Mouse (Mus musculus) G1E-ER4 (cell line): ENCODE measurements around the gene Mbnl2. TPM values are rescaled to one million over a fixed set of nuclear protein-coding genes. Genes with fewer than 3 reads are reported as not detected.

Source experiments
- GATA1 ChIP-seq: IDR thresholded peaks from one replicate; pipeline ENCODE4 v1.8.0; 2012; ENCODE audit warnings: low read length, inconsistent platforms
- polyA plus RNA-seq: library from polyadenylated mRNA; stranded (reverse); fragments of >175 nt; gene quantifications from 2 replicates; pipeline ENCODE4 v1.2.3, GENCODE M21; 2012

The Mbnl2 gene
- polyA plus RNA-seq, 1 experiment, result 35.2 TPM

DNA sequence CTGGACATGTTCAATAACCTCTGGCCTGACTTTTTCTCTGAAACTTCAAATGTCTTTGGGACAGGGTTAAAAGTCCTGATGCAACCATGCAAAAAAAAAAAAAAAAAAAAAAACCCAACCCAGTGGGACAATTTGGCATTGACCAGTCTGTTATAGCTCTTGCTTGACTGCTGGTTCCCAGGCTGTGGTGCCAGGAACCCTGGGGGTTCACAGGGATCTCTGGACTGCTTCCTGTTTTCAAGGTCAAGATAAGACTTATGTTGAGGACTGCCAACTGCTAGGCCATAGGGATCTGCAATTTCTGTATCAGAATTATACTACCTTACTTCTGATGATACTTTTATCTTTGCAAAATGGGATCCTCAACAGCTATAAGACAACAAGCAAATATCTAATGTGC lies 9.6 kb upstream of the Mbnl2 start:
- TF ChIP-seq GATA1, result no peak

DNA sequence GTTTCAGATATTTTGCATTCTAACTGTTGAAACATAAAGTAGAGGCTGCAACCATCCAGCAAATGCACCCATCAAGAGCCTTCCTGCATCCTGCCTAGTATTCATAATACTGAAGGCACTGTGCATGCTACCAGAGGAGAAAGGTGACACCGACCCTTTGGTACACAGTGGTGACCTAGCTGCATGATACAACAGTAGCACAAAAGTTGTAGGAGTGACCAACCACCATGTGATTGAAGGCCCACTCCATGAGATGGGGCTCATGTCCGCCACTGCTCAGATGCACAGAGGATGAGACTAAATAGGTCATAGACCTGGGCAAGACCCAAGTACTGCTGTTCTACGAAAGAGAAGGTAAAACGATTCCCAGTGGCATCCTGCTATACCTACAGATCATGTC lies 8.3 kb upstream of the Mbnl2 start:
- TF ChIP-seq GATA1, result no peak

DNA sequence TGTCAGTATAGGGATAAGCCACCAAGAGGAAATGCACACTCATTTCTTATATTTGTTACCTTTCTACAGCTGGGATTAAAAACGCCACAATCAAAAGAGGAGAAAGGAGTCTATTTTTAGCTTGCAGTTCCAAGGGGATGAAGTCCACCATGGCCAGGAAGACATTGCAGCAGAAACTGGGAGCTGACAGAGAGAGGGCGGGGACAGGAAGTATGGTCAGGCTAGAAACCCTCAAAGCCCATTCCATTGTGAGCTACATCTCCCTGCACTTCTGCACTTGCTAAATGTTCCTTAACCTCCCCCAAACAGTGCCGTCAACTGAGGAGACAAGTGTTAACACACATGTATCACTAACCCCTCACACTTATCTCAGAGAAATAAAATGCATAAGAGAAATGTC lies 5.4 kb upstream of the Mbnl2 start:
- TF ChIP-seq GATA1, result no peak

DNA sequence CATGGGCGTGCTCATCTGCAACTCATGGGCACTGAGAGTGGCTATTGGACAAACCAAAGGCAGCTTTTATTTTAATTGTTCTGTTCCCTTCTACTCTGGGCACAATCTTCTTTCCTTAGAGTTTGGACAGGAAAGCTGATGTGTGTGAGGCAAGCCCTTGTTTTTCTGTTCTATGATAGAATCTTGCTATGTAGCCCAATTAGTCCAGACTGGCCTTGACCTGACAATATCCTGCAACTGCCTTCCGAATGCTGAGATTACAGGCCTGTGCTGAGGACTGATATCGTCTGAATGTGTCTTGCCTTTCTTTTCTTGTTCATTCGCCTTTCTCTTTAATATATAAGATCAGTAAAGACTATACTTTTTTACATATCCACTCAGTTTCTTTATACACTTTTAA lies 4.8 kb upstream of the Mbnl2 start:
- no peak for TF ChIP-seq GATA1

DNA sequence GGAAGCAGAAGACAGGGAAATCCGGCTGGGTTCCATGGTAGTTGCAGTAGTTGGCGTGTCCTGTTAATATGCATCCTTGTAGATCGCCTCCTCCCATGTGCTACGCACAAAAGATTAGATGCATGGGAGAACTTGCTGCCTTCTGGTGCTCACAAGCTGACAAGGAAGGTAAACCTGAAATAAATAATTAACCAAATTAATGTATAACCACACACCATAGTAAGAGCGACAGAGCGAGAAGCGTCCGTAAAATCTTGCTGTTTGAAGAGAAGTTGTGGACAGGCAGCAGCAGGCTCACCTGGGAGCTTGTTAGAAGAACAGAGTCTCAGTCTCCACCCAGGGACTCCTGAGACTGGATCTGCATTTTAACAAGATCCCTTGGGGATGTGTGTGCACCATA lies 4.4 kb upstream of the Mbnl2 start:
- no peak for TF ChIP-seq GATA1

DNA sequence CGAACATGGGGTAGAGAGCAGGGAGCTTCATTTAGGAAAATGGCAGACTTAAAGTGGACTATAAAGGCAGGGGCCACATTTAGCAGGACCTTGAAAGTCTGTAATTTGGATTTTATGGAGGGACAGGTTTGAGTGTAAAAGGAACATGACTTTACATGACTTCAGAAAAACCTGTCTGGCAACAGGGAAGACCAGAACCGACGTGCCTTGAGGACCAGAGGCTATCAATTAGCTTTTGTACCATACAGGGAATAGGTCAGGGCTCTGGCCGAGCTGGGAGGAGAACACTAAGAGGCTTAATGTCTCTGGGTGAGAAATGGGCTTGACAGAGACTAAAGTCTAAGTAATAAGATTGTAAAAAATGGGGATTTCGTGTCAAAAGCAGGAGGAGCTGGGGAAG lies 1.7 kb upstream of the Mbnl2 start:
- no peak for TF ChIP-seq GATA1

DNA sequence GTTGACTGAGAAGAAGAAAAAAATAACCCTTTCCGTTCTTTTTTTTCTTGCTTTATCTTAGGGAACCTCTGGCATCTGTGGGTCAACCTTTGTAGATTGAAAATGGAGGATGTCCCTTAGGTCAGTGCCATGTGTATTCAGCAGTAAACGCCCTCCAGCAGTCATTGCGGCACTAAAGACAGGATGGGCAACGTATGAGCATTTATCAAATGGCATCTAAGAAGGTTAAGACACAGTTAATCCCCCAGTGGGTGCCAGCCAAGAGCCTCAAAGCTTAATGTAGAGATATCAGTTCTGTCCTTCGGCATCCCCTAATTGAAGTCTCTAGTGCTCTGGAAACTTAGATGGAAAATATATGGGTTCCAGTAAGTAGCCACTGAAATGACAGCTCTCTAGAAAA lies 723 bp upstream of the Mbnl2 start:
- no peak for TF ChIP-seq GATA1

GRCm38 (mm10) chr14:120276343-120277080 lies 1.0 kb downstream of the Mbnl2 start:
- no peak for TF ChIP-seq GATA1

GRCm38 (mm10) chr14:120277081-120277656 lies 1.7 kb downstream of the Mbnl2 start:
- TF ChIP-seq GATA1, result no peak

DNA sequence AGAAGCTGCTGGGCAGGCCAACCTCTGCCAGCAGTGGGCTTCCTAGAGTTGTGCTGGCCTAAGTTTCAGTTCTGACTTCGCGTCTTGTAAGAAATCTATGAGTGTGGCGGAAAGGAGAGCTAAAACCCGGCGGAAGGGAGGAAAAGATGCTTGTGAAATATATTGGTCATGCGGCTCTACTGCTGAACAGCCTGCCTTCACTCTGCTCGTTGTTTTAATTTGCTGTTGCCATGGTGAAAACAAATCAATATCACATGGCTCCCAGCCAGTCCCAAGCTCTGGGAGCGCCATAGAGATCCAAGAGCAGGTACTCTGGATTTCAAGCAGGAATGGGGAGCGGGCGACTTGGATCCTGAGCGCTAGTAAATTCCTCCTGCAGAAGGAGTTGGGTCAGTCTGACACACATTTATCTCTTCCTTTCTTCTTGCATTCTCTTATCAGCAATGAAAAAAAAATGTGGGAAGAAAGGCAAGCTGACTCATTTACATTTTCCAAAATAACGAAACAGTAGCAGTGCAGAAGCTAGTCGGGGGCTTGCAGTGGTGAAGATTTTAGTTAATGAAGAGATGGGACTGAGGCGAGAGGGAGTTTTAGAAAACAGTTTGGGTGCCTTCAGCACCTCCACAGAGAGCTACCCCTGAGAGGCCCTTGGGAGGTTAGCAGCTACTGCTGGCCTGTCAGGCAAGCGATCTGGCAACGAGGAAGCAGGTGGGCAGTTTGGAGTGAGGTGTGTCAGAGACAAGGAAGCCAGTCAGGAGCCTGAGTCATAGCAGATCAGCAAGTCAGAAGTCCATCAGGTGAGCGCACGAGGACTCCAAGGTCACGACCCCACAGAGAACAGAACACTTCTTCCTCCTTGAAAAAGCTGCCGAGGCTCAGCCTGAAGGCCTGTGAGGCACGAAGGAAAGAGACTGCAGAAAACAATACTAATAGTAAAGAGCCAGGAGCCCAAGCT lies 3.1 kb downstream of the Mbnl2 start:
- TF ChIP-seq GATA1, result no peak

- no peak for TF ChIP-seq GATA1
Observed at GRCm38 (mm10) chr14:120280136-120280535, 4.7 kb downstream of the Mbnl2 start.

DNA sequence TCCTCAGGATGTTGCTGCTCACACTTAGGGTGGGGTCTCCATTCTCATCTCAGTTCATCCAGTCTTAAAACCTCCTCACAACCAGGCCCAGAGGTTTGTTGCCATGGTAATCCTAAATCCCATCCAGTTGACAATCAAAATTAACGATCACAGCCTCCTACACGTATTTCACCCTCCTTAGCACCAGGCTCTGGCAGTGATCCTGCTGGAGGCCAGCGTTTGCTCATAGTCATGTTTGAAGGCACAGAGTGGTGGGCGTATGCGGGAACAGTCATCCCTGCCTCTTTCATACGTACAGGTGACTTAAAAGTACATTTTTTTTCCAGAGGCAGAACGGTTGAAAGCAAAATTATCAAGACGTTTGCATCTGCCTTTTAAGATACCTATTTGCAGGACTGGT lies 8.3 kb downstream of the Mbnl2 start:
- no peak for TF ChIP-seq GATA1

DNA sequence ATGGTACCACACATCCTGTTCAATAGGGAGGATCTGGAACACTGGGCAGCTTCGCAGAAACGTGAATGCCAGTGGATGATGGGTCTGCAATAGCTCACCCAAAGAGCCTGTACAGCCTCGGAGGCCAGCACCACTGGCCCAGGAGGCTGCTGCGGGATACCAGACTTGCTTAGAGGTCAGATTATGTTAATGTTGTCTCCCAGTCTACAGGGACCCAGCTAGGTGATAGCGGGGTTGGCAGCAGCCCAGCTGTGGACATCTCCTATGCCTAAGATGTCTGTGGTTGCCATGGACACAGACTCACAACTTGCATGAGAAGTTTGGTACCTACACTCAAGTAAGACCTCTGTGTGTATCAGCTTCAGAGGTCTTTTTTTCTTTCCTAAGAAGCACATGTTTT lies 9.0 kb downstream of the Mbnl2 start:
- TF ChIP-seq GATA1, result no peak

- no peak for TF ChIP-seq GATA1
Observed at GRCm38 (mm10) chr14:120287121-120287986, 11.9 kb downstream of the Mbnl2 start.

DNA sequence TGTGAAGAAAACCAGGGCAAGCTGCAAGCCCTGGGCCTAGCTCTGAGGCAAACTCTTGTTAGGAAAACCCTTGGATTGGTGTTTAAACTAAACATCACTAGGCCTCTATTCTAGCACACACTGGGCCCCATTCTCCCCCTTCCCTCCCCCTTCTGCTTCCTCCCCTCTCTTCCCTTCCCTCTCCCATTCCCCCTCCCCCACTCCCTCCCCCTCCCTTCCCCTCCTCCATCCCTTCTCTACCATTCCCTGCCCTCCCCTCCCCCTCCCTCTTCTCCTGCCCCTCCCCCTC lies 12.5 kb downstream of the Mbnl2 start:
- no peak for TF ChIP-seq GATA1
